Mouse (Mus musculus) layer of hippocampus, postnatal 14 days (tissue): ENCODE data around the gene Ntf5. TPM values are rescaled to one million over a fixed set of nuclear protein-coding genes. Genes with fewer than 3 reads are reported as not detected.
A peak's percentile ranks its signal among the peaks of the same experiment; 100 is the strongest.

Experiments
- DNase-seq, 2 experiments: peaks; one replicate each; pipeline ENCODE4 v3.0.0; 2021 to 2022; ENCODE audit warnings: low spot score in 2 of 2, mixed read lengths in 1 of 2
- total RNA-seq, 2 experiments: library from RNA; stranded (reverse); gene quantifications; 2 replicates each; pipeline ENCODE4 v1.2.3; 2021

Gene Ntf5
- total RNA-seq, 2 experiments from 2014 or later, result 0.31 TPM; not detected in 1

DNA sequence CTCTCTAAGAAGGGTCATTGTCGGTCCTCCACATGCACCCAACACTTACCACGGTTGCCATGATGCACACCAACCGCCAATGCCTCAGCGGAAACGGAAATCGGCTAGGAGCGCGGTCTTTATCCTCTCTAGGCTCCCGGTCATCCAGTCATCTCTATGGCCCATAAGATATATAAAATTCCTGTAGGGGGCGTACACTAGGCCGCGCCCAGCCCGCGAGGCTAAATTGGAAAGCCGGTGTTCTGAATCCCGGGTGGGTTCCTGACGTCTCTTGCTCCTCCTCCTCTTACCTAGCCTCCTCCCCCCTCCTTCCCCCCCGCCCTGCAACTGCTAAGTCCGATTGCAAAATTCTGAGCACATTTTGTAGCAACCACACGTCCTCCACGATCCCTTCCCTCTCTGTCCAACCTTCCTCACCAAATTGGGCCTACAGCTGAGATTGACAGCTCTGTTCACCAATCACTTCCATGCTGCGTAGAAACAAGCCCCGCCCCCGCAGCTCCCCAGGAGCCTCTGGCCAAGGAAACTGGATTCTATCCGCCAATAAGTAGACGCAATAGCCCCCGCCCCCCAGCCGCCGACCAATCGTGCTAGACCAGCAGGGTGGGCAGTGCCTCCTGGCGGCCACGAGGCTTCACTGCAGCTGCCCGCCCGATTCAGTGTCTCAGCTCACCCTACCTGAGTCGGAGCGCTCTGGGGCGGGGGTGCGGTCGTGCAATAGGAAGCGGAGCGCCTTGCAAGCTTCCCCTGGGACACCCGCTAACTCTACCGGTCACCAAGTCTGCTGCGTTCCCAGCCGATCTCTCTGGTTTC is 20.9 kb downstream of the Ntf5 start, which contains the start of gene Gys1:
Gene Gys1 (plus strand): TSS at position 642 of the 813 bp plus-strand sequence.
- peak; percentile 100 for DNase-seq

DNA sequence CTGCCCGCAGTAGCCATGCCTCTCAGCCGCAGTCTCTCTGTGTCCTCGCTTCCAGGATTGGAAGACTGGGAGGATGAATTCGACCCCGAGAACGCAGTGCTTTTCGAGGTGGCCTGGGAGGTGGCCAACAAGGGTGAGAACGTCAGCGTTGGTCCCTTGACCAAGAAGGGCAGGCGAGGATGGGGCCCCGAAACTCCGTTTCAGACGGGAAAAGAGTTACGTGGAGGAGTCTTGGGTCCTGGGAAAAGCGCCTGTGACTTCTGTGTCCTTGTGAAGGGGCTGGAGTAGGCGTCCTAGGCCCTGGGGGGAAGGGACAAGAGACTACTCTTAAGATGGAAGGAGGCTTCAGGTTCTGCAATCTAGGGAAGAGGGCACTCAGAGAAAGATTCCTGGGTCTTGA is 21.5 kb downstream of the Ntf5 start:
- no peak for DNase-seq

DNA sequence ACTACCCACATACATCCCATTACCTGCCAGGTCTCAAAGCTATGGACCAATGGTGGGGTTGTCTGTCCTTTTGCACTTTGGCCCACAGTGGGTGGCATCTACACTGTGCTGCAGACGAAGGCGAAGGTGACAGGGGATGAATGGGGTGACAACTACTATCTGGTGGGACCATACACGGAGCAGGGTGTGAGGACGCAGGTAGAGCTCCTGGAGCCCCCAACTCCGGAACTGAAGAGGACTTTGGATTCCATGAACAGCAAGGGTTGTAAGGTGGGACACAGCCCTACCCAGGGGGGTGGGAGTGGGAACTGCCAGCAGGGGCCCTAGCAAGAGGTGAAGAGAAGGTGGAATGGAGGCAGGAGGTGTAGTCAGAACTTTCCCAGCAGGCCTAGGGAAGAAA is 22.9 kb downstream of the Ntf5 start:
- no peak for DNase-seq

DNA sequence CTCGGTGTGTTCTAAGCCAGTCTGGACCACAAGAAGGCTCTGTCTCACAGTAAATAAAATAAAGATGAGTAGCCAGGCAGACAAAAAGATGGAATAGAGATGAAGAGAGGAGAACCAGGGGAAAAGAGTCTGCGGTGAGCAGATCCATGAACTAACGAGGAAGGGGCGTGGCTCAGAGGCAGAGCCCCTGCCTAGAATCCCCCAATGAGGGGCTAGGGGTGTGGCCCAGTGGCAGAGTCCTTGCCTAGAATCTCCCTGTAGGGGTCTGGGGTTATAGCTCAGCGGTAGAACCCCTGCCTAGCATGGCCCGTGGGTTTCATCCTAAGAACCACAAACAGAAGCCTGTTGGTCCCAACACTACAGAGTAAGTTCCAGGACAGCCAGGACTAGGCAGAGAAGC is 23.6 kb downstream of the Ntf5 start:
- DNase-seq, result no peak

DNA sequence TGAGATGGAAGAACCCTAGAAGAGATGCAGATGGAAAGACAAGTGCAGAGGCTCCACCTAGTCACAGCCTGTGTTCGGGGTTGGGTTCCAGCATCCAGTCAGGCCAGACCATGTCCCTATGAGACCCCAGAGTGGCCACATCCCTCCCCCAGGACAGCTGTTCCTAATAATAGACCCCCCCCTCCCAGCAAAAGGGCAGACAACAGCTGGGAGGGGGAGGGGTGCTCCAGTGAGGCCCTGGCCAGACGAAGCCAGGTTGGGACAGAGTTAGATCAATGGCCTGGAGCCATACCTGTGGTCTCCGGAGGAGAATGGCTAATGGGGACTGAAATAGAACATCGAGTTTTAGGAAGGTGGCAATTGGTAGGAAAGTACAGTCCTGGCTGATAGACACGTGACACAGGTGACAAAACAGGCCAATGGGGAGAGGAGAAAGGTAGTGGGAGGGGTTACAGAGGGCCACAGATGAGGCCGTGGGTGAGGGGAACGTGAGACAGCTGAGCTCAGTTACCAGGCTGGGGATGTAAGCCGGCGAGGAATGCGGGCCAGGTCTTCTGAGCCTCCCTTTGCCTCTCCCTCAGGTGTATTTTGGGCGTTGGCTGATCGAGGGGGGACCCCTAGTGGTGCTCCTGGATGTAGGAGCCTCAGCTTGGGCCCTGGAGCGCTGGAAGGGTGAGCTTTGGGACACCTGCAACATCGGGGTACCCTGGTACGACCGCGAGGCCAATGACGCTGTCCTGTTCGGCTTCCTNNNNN is 24.2 kb downstream of the Ntf5 start, which contains the start of gene Ruvbl2:
Gene Ruvbl2 (minus strand): TSS at position 576 of the 756 bp plus-strand sequence.
- DNase-seq, result no peak

DNA sequence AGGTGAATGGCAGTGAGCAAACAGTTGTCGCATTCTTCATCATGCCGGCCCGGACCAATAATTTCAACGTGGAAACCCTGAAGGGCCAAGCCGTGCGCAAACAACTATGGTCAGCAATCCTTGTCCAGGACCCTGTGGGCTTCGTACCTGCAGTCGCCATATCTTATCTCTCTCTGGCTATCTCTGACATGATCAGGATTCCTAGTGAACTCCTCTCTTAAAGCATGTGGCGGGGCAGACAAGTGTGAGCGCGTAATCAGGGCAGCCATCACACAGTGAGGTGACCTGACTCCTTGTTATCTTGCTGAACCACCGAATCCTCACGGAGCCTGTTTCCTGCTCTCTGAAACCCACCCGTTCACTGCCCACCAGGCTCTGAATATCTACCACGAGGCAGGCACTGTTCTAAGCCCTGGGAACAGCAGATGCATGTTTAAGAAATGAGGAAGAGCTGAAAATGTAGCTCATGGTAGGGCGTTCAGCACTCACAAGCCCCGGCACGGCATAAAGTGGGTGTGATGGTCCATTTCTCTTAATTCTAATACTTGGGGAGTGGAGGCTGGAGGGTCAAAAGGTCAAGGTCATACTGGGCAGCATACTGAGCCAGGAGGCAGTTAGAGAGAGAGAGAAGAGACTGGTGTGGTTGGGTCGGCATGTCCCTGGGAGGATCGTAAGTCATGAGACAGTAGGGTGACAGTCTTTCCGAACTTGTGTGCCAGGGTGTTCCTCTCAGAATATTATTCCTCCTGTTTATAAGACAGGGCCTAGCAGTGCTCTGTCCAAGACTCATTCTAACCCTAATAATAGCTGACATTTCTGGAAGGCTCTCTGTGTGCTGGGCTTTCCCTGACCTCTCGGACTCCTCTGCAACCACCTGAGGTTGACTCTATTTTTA is 30.3 kb downstream of the Ntf5 start:
- DNase-seq, result no peak

DNA sequence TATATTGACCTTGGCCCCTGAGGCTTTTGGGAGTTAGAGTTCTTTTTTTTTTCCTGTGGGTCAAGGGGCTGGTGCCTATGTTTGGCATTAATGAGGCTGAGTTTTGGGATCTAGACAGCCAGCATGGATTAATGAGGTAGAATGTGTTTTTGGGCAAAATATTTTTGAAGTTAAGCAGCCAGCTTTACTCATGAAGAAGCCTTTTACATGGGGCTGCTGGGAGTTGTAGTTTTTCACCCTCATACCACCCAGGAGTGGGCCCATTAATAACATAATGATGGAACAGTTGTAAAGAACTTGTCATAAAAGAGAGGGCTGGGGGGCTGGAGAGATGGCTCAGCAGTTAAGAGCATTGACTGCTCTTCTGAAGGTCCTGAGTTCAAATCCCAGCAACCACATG is 33.1 kb downstream of the Ntf5 start:
- DNase-seq, result no peak

DNA sequence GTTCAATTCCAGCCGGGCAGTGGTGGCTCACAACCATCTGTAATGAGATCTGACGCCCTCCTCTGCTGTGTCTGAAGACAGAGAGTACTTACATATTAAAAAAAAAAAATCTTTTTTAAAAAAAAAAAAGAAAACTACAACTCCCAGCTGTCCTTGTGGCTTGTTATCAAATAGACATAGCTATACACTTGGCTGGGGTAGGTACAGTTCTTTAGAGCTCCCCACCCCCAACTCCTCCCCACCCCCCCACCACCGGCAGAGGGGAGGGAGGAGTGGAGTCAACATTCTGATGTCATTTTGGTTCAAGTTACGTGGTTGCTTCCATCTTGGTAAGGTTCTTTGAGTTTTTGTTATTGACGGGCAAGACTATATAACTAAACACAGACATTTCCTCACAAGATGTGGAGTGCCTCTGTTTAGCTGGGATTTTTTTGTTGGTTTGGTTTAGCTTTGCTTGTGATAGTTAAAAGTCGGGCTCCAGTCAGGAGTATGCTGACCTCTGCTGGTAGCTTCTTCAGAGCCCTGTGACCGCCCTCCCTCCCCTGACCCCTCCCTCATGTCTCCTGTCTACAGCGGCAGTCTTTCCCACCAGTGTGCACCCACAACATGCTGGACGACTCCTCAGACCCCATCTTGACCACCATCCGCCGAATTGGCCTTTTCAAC is 34.0 kb downstream of the Ntf5 start:
- no peak for DNase-seq

DNA sequence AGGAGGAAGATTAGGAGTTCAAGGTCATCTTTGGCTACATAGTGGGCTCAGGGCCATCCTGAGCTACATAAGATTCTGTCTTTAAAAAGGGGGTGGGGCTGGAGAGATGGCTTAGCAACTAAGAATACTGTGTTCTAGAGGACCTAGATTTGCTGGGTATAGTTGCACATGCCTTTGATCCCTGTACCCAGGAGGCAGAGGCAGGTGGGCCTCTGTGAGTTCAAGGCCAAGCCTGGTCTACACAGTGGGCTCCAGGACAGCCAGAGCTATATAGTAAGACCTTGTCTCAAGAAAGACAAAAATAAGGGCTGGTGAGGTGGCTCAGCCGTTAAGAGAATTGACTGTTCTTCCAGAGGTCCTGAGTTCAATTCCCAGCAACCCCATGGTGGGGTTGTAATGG is 36.5 kb downstream of the Ntf5 start:
- no peak for DNase-seq

DNA sequence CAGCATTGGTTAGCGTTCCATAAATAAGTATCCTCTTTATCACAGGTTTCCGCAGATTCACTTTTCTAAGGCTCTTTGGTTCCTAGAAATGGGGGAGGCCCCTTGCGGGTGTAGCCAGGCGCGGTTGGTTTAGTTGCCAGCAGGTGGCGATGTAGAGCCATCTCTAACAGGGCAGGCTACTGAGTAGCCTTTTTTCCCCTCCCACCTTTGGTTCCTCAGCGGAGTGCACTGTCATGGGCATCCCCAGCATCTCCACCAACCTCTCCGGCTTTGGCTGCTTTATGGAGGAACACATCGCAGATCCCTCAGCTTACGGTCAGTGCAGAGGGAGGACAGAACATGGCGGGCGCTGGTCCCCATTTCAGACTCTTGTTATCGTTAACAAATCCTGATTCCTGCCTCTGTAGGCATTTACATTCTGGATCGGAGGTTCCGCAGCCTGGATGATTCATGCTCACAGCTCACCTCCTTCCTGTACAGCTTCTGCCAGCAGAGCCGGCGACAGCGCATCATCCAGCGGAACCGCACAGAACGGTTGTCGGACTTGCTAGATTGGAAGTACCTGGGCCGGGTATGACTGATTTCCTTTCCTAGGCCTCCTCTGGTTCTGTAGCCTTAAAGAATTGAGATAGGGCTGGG is 38.0 kb downstream of the Ntf5 start:
- peak; percentile 82 to 85 for DNase-seq

DNA sequence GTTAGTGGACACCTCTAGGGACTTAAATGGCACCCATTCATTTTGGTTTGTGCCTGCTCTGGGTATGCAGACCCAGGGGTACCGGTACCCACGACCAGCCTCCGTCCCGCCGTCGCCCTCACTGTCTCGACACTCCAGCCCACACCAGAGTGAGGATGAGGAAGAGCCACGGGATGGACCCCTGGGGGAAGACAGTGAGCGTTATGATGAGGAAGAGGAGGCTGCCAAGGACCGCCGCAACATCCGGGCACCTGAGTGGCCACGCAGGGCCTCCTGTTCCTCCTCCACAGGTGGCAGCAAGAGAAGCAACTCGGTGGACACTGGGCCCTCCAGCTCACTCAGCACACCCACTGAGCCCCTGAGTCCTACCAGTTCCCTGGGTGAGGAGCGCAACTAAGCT is 41.5 kb downstream of the Ntf5 start:
- no peak for DNase-seq

DNA sequence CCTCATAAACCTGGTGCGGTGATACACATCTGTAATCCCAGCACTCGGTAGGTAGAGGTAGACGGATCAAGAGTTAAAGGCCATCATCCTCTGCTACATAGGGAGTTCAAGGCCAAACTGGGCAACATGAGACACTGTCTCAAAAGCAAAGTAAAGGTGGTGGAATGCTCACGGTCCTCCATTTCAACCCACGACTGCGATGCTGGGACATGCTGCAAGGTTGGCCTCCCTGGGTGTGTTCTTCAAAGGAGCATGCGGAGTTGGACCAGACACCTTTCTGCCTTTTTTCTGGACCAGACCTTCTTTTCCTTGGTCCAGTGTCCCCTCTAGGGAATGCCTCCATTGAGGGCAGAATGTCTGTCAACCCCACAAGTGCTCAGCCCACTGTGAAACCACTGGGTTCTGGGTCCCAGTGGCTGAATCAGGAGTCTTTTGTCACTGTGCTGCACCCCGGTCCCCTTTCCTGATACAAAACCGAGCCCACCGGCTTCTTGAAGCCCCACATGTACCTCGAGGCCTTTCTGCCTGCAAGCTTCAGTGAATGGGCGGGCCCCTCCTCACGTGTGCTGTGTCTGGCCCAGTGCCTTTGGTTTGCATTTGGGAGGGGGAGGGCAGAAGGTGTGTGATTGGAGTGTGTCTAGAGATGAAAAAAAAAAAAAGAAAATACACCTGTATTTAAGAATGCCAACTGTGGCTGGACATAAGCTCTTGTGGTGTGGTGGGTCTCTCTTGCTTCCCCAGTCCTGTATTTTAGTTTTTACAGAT is 42.6 kb downstream of the Ntf5 start:
- no peak for DNase-seq

DNA sequence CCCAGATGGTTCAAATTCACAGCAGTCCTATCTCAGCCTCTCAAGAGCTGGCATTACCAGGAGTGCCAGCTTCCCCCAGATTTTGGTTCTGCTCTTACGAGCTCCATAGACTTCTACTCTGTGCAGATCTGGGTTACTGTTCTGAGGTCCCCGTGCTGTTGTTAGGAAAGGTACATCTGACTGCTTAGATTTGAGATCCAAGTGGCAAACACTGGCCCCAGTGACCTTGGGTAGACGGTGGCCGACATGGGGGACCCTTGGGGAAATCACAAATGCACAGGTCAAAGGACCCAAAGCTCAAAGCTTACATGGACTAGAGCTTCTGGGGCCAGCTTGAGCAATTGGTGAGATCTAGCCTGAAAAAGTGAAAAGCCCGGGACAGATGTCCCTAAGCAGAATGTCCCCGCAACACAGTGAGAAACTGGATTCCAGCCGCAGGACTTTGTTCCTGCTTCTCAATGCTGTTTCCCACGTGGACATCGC is 43.3 kb downstream of the Ntf5 start:
- no peak for DNase-seq

DNA sequence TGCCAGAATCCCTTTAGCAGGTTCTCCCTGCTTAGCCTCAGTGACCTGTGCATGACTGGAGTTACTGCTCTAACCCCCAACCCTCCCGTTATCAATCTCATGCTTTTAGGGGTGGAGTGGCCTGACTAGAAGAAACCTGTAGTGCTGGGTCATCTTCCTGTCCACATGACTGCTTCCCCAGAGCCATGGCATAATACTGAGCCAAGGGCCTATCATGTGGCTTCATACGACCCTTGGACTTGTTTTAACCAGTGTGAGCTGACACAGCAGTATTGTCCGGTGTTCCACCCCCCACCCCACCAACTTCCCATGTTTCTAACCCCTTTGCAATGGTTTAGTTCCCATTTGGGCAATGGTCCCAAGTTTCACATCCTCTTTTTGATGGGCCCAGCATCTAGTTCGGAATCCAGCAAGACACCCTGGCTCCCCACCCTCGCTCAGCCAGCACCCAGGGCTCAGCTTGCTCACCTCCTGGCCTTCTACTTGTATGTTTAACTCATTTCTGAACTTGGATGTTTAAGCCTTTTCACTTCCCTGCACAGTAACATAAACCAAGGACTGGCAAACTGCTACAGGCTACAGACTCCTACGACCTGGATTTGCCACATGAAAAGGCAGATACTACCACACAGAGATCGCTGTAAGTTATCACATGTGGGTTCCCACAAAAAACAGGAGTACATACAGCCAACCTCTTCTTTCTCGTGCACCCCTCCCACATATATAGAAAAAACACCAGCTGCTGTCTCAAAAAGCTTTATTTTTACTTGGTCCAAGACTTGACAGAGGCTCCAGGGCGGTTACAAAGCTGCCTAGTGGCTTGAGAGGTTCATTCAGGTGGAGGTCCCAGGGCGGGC is 43.9 kb downstream of the Ntf5 start:
- peak in 1 of 2 experiments; percentile 71 for DNase-seq

DNA sequence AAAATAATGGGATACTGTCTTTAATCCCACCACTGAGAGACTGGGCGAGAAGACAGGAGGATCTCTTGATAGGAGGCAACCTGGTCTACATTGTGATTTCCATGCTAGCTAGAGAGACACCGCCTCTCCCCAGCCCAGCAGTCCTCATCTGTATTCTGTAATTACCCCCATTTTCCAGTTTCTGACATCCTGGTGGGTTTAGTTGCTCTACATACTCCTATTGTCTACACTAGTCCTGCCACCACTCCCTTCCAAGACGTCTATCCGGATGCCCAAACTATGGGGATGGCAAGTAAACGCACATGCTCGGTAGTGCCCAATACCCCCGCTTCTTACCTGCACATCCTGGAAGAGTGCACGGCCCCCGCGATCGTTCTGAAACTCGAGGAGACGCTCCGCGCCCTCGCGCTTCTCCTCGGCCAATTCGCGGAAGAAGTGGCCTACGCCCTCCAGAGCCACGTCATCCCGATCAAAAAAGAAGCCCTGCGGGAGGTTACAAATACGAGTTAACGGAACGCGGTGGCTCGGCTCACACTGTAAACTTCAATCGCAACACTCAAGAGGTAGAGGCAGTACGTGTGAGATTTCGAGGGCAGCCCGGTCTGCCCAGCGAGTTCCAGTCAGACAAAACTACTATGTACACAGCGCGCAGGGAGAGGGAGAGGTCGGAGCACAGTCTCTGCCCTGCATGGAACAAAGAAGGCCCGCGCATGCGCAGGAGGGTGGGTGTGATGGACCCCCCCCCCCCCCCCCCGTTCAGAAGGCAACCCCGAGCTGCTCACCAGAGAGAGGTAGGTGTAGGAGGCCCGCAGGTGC is 45.5 kb downstream of the Ntf5 start:
- DNase-seq, result peak; percentile 78 to 85

DNA sequence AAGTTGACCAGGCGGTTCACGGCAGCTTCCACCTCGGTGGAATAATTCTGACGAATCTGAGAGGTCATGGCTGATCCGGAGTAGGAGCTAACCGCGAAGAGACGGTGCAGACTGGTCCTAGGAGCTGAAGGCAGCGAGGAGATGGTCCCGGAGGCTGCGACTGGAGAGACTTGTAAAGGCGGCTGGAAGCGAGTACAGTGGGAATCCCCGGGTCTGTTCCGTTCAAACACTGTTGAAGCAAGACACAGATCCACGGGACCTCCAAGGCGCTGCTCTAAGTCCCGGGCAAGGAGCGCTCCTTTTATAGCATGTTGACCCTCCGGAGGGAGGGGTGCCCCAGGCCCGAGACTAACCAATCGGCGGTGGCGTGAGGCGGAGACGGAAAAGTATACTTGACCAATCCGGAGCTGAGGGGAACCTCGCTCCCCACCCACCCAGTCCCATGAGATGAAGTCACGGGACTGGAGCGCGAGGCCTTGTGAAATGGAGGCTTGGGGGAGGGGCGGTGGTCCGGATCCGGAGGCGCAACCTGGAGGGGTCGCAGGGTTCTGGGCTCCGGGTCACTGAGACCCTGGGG is 46.2 kb downstream of the Ntf5 start, which contains the start of gene Ftl1:
Gene Ftl1 (minus strand): TSS at position 321 of the 577 bp plus-strand sequence.
- DNase-seq, result peak; percentile 95 to 99

DNA sequence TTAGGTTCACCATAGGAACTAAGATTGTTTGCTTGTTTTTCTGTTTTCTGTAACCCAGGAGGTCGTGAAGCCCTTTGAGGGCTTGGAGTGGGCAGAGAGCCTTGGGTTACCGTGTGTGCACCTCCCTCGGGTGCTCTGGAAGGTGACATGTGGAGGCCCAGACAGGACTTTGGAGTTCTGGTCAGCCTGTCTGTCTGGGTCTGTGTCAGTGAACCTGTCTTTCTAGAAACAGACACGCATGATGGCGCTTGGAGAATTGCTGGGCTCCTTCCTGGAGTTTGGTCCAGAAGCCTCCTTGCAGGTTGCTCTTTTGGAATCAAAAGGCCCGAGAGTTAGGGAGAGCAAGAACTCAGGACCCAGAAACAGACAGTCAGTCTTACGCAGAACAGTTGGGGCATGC is 46.9 kb downstream of the Ntf5 start:
- no peak for DNase-seq
